Mouse (Mus musculus): ENCODE data around the gene Fgfr2. TPM values are rescaled to one million over a fixed set of nuclear protein-coding genes. Genes with fewer than 3 reads are reported as not detected.

The Fgfr2 gene
- polyA plus RNA-seq, 1 experiment = 12.0 TPM

GRCm38 (mm10) chr7:133002271-133002670 is 120.9 kb downstream of the Fgfr2 start:
- no peak overlapping the region for H3K4me3 ChIP-seq (ENCODE audit: insufficient read depth, low read depth, low read length)
- H3K4me1 ChIP-seq (ENCODE audit: control insufficient read depth, insufficient read depth, insufficient read length, low read length) = peaks cover 5% of the 10 kb centered on the region; the same call in 1 of the 2 replicates
- no peak overlapping the region for H3K27ac ChIP-seq (replicated peaks; ENCODE audit: low read depth, low read length)

GRCm38 (mm10) chr7:133001388-133001787 is 121.8 kb downstream of the Fgfr2 start:
- peaks cover 5% of the 10 kb centered on the region; the same call in 1 of the 2 replicates for H3K4me1 ChIP-seq (ENCODE audit: control insufficient read depth, insufficient read depth, insufficient read length, low read length)
- no peak overlapping the region for H3K4me3 ChIP-seq (ENCODE audit: insufficient read depth, low read depth, low read length)
- no peak overlapping the region for H3K27ac ChIP-seq (replicated peaks; ENCODE audit: low read depth, low read length)

GRCm38 (mm10) chr7:132999061-132999460 is 124.1 kb downstream of the Fgfr2 start:
- Histone ChIP-seq H3K27ac (replicated peaks; ENCODE audit: low read depth, low read length) (no peak overlapping the region), H3K4me3 (ENCODE audit: insufficient read depth, low read depth, low read length) (no peak overlapping the region), H3K4me1 (ENCODE audit: control insufficient read depth, insufficient read depth, insufficient read length, low read length) (peaks cover 5% of the 10 kb centered on the region; the same call in 1 of the 2 replicates)

- Histone ChIP-seq H3K27ac (replicated peaks; ENCODE audit: low read depth, low read length) (no peak overlapping the region), H3K4me1 (ENCODE audit: control insufficient read depth, insufficient read depth, insufficient read length, low read length) (peaks cover 5% of the 10 kb centered on the region; the same call in 1 of the 2 replicates), H3K4me3 (ENCODE audit: insufficient read depth, low read depth, low read length) (no peak overlapping the region)
Measured at GRCm38 (mm10) chr7:132998639-132999038, 124.5 kb downstream of the Fgfr2 start.

GRCm38 (mm10) chr7:132996391-132996790 is 126.8 kb downstream of the Fgfr2 start:
- Histone ChIP-seq H3K4me1 (ENCODE audit: control insufficient read depth, insufficient read depth, insufficient read length, low read length) (no peaks in the 10 kb centered on the region), H3K4me3 (ENCODE audit: insufficient read depth, low read depth, low read length) (no peak overlapping the region), H3K27ac (replicated peaks; ENCODE audit: low read depth, low read length) (no peak overlapping the region)

GRCm38 (mm10) chr7:132994628-132995191 is 128.4 kb downstream of the Fgfr2 start:
- Histone ChIP-seq H3K4me1 (ENCODE audit: control insufficient read depth, insufficient read depth, insufficient read length, low read length) (no peaks in the 10 kb centered on the region), H3K27ac (replicated peaks; ENCODE audit: low read depth, low read length) (no peak overlapping the region), H3K4me3 (ENCODE audit: insufficient read depth, low read depth, low read length) (no peak overlapping the region)

- Histone ChIP-seq H3K27ac (replicated peaks; ENCODE audit: low read depth, low read length) (no peak overlapping the region), H3K4me1 (ENCODE audit: control insufficient read depth, insufficient read depth, insufficient read length, low read length) (no peaks in the 10 kb centered on the region), H3K4me3 (ENCODE audit: insufficient read depth, low read depth, low read length) (no peak overlapping the region)
Measured at GRCm38 (mm10) chr7:132994120-132994519, 129.0 kb downstream of the Fgfr2 start.

- no peaks in the 10 kb centered on the region for H3K4me1 ChIP-seq (ENCODE audit: control insufficient read depth, insufficient read depth, insufficient read length, low read length)
- no peak overlapping the region for H3K27ac ChIP-seq (replicated peaks; ENCODE audit: low read depth, low read length)
- H3K4me3 ChIP-seq (ENCODE audit: insufficient read depth, low read depth, low read length) = no peak overlapping the region
Measured at GRCm38 (mm10) chr7:132992967-132993615, 130.1 kb downstream of the Fgfr2 start.

- Histone ChIP-seq H3K27ac (replicated peaks; ENCODE audit: low read depth, low read length) (no peak overlapping the region), H3K4me3 (ENCODE audit: insufficient read depth, low read depth, low read length) (no peak overlapping the region), H3K4me1 (ENCODE audit: control insufficient read depth, insufficient read depth, insufficient read length, low read length) (no peaks in the 10 kb centered on the region)
Measured at GRCm38 (mm10) chr7:132991240-132991900, 131.8 kb downstream of the Fgfr2 start.

- no peak overlapping the region for H3K27ac ChIP-seq (replicated peaks; ENCODE audit: low read depth, low read length)
Measured at GRCm38 (mm10) chr7:132989839-132990238, 133.3 kb downstream of the Fgfr2 start.

GRCm38 (mm10) chr7:132982639-132983038 is 140.5 kb downstream of the Fgfr2 start:
- Histone ChIP-seq H3K27ac (replicated peaks; ENCODE audit: low read depth, low read length) (no peak overlapping the region), H3K4me3 (ENCODE audit: insufficient read depth, low read depth, low read length) (no peak overlapping the region), H3K4me1 (ENCODE audit: control insufficient read depth, insufficient read depth, insufficient read length, low read length) (no peaks in the 10 kb centered on the region; the same call in none of the 2 replicates)

More at GRCm38 (mm10) chr7:132989839-132990238, 133.3 kb downstream of the Fgfr2 start:
- Histone ChIP-seq H3K4me1 (ENCODE audit: control insufficient read depth, insufficient read depth, insufficient read length, low read length) (no peaks in the 10 kb centered on the region), H3K4me3 (ENCODE audit: insufficient read depth, low read depth, low read length) (no peak overlapping the region)

GRCm38 (mm10) chr7:132977981-132978380 is 145.2 kb downstream of the Fgfr2 start:
- Histone ChIP-seq H3K4me3 (ENCODE audit: insufficient read depth, low read depth, low read length) (no peak overlapping the region), H3K27ac (replicated peaks; ENCODE audit: low read depth, low read length) (no peak overlapping the region), H3K4me1 (ENCODE audit: control insufficient read depth, insufficient read depth, insufficient read length, low read length) (no peaks in the 10 kb centered on the region; the same call in none of the 2 replicates)

- H3K4me1 ChIP-seq (ENCODE audit: control insufficient read depth, insufficient read depth, insufficient read length, low read length) = no peaks in the 10 kb centered on the region
- no peak overlapping the region for H3K27ac ChIP-seq (replicated peaks; ENCODE audit: low read depth, low read length)
- H3K4me3 ChIP-seq (ENCODE audit: insufficient read depth, low read depth, low read length) = no peak overlapping the region
Measured at GRCm38 (mm10) chr7:132976079-132976478, 147.1 kb downstream of the Fgfr2 start.

GRCm38 (mm10) chr7:132972079-132972478 is 151.1 kb downstream of the Fgfr2 start:
- Histone ChIP-seq H3K4me1 (ENCODE audit: control insufficient read depth, insufficient read depth, insufficient read length, low read length) (no peaks in the 10 kb centered on the region), H3K27ac (replicated peaks; ENCODE audit: low read depth, low read length) (no peak overlapping the region), H3K4me3 (ENCODE audit: insufficient read depth, low read depth, low read length) (no peak overlapping the region)

GRCm38 (mm10) chr7:132965707-132966106 is 157.4 kb downstream of the Fgfr2 start:
- no peaks in the 10 kb centered on the region for H3K4me1 ChIP-seq (ENCODE audit: control insufficient read depth, insufficient read depth, insufficient read length, low read length)
- H3K4me3 ChIP-seq (ENCODE audit: insufficient read depth, low read depth, low read length) = no peak overlapping the region
- no peak overlapping the region for H3K27ac ChIP-seq (replicated peaks; ENCODE audit: low read depth, low read length)
